Mouse (Mus musculus) spleen, adult 18-20 months (tissue): ENCODE results near the gene Psmb2.

Experiments used
- DNase-seq, 2 experiments: peaks; one replicate each; pipeline ENCODE4 v3.0.0; 2022; ENCODE audit warnings: mixed read lengths in 2 of 2

Gene Psmb2

GRCm38 (mm10) chr4:126753268-126754230, 76.1 kb downstream of the Psmb2 start, which contains the start of the genes Ncdn and AU040320:
Gene Ncdn, minus strand, starts transcription at chr4:126753438.
Gene AU040320, plus strand, starts transcription at chr4:126753544.
- DNase-seq: peak; percentile 92 to 94

GRCm38 (mm10) chr4:126754231-126754611, 76.8 kb downstream of the Psmb2 start:
- no peak for DNase-seq

GRCm38 (mm10) chr4:126754736-126755374, 77.4 kb downstream of the Psmb2 start:
- no peak for DNase-seq

- DNase-seq: no peak
Observed at GRCm38 (mm10) chr4:126756766-126757165, 79.3 kb downstream of the Psmb2 start.

GRCm38 (mm10) chr4:126758299-126758698, 80.9 kb downstream of the Psmb2 start:
- no peak for DNase-seq
